Mouse (Mus musculus) thymus, adult 2 months (tissue): Measurements from ENCODE around the gene Stox1. TPM values are rescaled to one million over a fixed set of nuclear protein-coding genes. Genes with fewer than 3 reads are reported as not detected.
A peak's percentile ranks its signal among the peaks of the same experiment; 100 is the strongest.

ENCODE experiments used
- DNase-seq: peaks from one replicate; pipeline ENCODE4 v3.0.0; 2021
- H3K27ac ChIP-seq: fragments of 200-500 bp; 2 replicates; pipeline ENCODE4 v1.5.1; 2012; ENCODE audit warnings: low read length, control low read depth; ENCODE audit not compliant: control insufficient read depth, insufficient read depth
- H3K27me3 ChIP-seq: fragments of 200-500 bp; 2 replicates; pipeline ENCODE4 v1.6.1; 2012; ENCODE audit warnings: mild to moderate bottlenecking, low read length, moderate library complexity, mixed read lengths; ENCODE audit not compliant: control insufficient read depth, insufficient read depth
- H3K36me3 ChIP-seq: fragments of 200-500 bp; 2 replicates; pipeline ENCODE4 v1.6.1; 2012; ENCODE audit warnings: mild to moderate bottlenecking, low read length, moderate library complexity; ENCODE audit not compliant: control insufficient read depth, insufficient read depth
- H3K4me1 ChIP-seq: fragments of 200-500 bp; replicated peaks from 2 replicates; pipeline ENCODE4 v1.6.1; 2012; ENCODE audit warnings: low read length; ENCODE audit not compliant: control insufficient read depth, insufficient read depth
- H3K4me3 ChIP-seq: fragments of 200-500 bp; 2 replicates; pipeline ENCODE4 v1.5.1; 2012; ENCODE audit warnings: mild to moderate bottlenecking, low read length, control low read depth, moderate library complexity; ENCODE audit not compliant: control insufficient read depth, insufficient read depth
- CTCF ChIP-seq: fragments of 200-500 bp; IDR thresholded peaks from 2 replicates; pipeline ENCODE4 v1.5.1; 2012; ENCODE audit warnings: mild to moderate bottlenecking, control low read depth, low read length, moderate library complexity, borderline replicate concordance; ENCODE audit not compliant: control insufficient read depth, poor library complexity, insufficient read depth; ENCODE audit errors: extremely low read depth
- POLR2A ChIP-seq: fragments of 200-500 bp; IDR thresholded peaks from 2 replicates; pipeline ENCODE4 v1.6.1; 2012; ENCODE audit warnings: mild to moderate bottlenecking, low read length, control low read depth, moderate library complexity; ENCODE audit not compliant: control insufficient read depth, poor library complexity, insufficient read depth; ENCODE audit errors: extremely low read depth
- WGBS: fragments of 180-500 bp; shearing (Covaris S2); methylation state at CpG from one replicate; pipeline ENCODE4 v1.1.7; 2018; 5-methylcytosine and 5-hydroxymethylcytosine counted together
- polyA plus RNA-seq: library from polyadenylated mRNA; depleted of rRNA; stranded (reverse); fragments of >200 nt; gene quantifications from 2 replicates; pipeline ENCODE4 v1.2.3, GENCODE M21; 2012; rRNA removed

The Stox1 gene
- polyA plus RNA-seq, 1 experiment = 2.0 TPM

DNA sequence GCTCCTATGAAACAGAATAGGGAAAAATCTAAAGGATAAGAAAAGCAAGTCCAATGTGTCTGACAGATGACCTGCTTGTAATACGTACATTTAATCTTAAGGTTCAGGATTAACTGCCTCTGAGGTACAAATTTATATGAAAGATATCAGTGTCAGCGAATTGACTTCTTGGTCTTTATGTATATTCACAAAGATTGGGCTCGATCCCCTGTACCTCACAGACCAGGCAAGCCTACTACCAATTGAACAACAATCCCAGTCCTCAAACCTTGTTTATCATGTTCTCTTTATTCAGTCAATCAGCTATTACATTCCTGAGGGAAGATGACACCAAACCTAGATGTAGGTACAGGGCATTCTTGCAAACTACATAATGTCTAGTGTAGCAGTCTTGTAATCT lies 74.0 kb downstream of the Stox1 start:
- 28% methylated on average over 3 of the region's 3 CpGs for WGBS
- Histone ChIP-seq H3K36me3 (peaks cover under 1% of the 10 kb centered on the region; the same call in 1 of the 2 replicates), H3K4me1 (0 out of 2 replicates have a peak, but pooled peaks cover 2% of the 10 kb centered on the region), H3K27ac (peak overlapping the region; percentile 89), H3K27me3 (no peaks in the 10 kb centered on the region), H3K4me3 (peak overlapping the region; percentile 83)
- no peak for DNase-seq
- no peak for TF ChIP-seq CTCF
- no peak for TF ChIP-seq POLR2A

GRCm38 (mm10) chr10:62650881-62651810 lies 74.8 kb downstream of the Stox1 start, which contains the start of gene Ddx50:
TSS of gene Ddx50 (minus strand) at chr10:62651218.
- under 1% methylated on average over 88 of the region's 89 CpGs for WGBS
- H3K36me3 ChIP-seq = peaks cover 9% of the 10 kb centered on the region

GRCm38 (mm10) chr10:62650358-62650782 lies 75.6 kb downstream of the Stox1 start:
- WGBS = under 1% methylated on average over 17 of the region's 17 CpGs
- H3K4me3 ChIP-seq = peak overlapping the region; percentile 83
- H3K27ac ChIP-seq = peak overlapping the region; percentile 42; the same call in 1 of the 2 replicates
- 0 out of 2 replicates have a peak, but pooled peaks cover 2% of the 10 kb centered on the region for H3K4me1 ChIP-seq
- no peaks in the 10 kb centered on the region for H3K27me3 ChIP-seq
- no peak for TF ChIP-seq CTCF
- no peak for TF ChIP-seq POLR2A
- H3K36me3 ChIP-seq = peaks cover 13% of the 10 kb centered on the region
- no peak for DNase-seq

More at GRCm38 (mm10) chr10:62650881-62651810, 74.8 kb downstream of the Stox1 start, which contains the start of gene Ddx50:
- Histone ChIP-seq H3K4me1 (0 out of 2 replicates have a peak, but pooled peaks cover 2% of the 10 kb centered on the region), H3K4me3 (peak within 1 kb of the TSS; percentile 83), H3K27ac (peak within 1 kb of the TSS; percentile 89), H3K27me3 (no peaks in the 10 kb centered on the region)
- DNase-seq = peak; percentile 98
- TF ChIP-seq POLR2A (peak; percentile 68), CTCF (peak; percentile 67; the same call in 1 of the 2 replicates)

Other genes starting within 250 kb of the Stox1 start
- gene Vps26a, start 239.3 kb downstream of the Stox1 start, polyA plus RNA-seq = 9.3 and 11.4 TPM in 2 replicates
- 94.3 and 107 TPM in 2 replicates for gene Srgn, start 198.7 kb downstream of the Stox1 start, polyA plus RNA-seq
- 43.4 and 45.7 TPM in 2 replicates for gene Kif1bp, start 147.7 kb downstream of the Stox1 start, polyA plus RNA-seq
- 19.4 and 22.7 TPM in 2 replicates for gene Ddx21, start 123.8 kb downstream of the Stox1 start, polyA plus RNA-seq
- gene Ddx50, start 74.9 kb downstream of the Stox1 start, polyA plus RNA-seq = 12.9 and 13.6 TPM in 2 replicates
- 171 and 180 TPM in 2 replicates for gene Ccar1, start 66.2 kb upstream of the Stox1 start, polyA plus RNA-seq
- gene Tet1, start 182.9 kb upstream of the Stox1 start, polyA plus RNA-seq = 5.7 and 6.7 TPM in 2 replicates
- 24.0 and 34.0 TPM in 2 replicates for gene Slc25a16, start 194.5 kb upstream of the Stox1 start, polyA plus RNA-seq
- gene Dna2, start 220.9 kb upstream of the Stox1 start, polyA plus RNA-seq = 20.0 and 23.6 TPM in 2 replicates